Mouse (Mus musculus) bone marrow macrophage, adult 2 months (primary cell): ENCODE data around the gene Ap3b1. TPM values are rescaled to one million over a fixed set of nuclear protein-coding genes. Genes with fewer than 3 reads are reported as not detected.
"Not testable (repeated sequence)": the region's sequence is repeated elsewhere in the genome, so short reads cannot be mapped to it uniquely, and the experiment has no call there.

Source experiments
- H3K27ac ChIP-seq: 2 replicates; pipeline ENCODE4 v1.5.1; 2012; ENCODE audit warnings: low read depth, low read length; ENCODE audit not compliant: insufficient read depth
- H3K4me1 ChIP-seq: 2 replicates; pipeline ENCODE4 v1.6.1; 2012; ENCODE audit warnings: low read length; ENCODE audit not compliant: control insufficient read depth, insufficient read depth
- H3K4me3 ChIP-seq: 2 replicates; pipeline ENCODE4 v1.5.1; 2012; ENCODE audit warnings: mild to moderate bottlenecking, low read length, moderate library complexity; ENCODE audit not compliant: insufficient read depth
- CTCF ChIP-seq: IDR thresholded peaks from 2 replicates; pipeline ENCODE4 v1.5.1; 2012; ENCODE audit warnings: low read depth, mild to moderate bottlenecking, low read length, moderate library complexity
- POLR2A ChIP-seq: IDR thresholded peaks from 2 replicates; pipeline ENCODE4 v1.6.1; 2012; ENCODE audit warnings: mild to moderate bottlenecking, low read depth, low read length, borderline replicate concordance
- polyA plus RNA-seq: library from polyadenylated mRNA; stranded (reverse); fragments of >200 nt; gene quantifications from 2 replicates; pipeline ENCODE4 v1.2.4, GENCODE M21; 2012; ENCODE audit not compliant: missing spikeins, insufficient read depth, insufficient read length

Ap3b1 gene
- polyA plus RNA-seq, 1 experiment, result 77.7 TPM

GRCm38 (mm10) chr13:94354584-94354983 lies 4.2 kb upstream of the Ap3b1 start:
- Histone ChIP-seq H3K4me1 (peaks cover 5% of the 10 kb centered on the region), H3K27ac (no peak overlapping the region), H3K4me3 (no peak overlapping the region)
- TF ChIP-seq POLR2A, result no peak
- TF ChIP-seq CTCF, result no peak

DNA sequence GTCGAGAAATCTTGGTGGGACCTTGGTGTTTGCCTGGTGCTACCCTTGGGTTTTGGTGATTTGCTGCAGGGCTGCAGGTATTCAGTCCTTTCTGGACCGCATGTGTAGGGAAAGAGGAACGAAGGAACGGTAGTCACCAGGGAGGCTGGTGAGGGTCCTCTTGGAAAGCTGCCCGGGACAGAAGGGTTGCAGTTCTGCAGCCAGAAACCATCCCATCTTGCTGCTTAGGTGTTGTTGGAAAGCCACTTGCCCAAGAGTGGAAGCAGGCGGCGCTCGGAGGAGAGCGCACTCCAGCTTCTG lies 709 bp upstream of the Ap3b1 start:
- Histone ChIP-seq H3K4me3 (peak overlapping the region; percentile 89), H3K27ac (peak overlapping the region; percentile 78), H3K4me1 (peaks cover 12% of the 10 kb centered on the region)
- TF ChIP-seq POLR2A (no peak), CTCF (no peak)

DNA sequence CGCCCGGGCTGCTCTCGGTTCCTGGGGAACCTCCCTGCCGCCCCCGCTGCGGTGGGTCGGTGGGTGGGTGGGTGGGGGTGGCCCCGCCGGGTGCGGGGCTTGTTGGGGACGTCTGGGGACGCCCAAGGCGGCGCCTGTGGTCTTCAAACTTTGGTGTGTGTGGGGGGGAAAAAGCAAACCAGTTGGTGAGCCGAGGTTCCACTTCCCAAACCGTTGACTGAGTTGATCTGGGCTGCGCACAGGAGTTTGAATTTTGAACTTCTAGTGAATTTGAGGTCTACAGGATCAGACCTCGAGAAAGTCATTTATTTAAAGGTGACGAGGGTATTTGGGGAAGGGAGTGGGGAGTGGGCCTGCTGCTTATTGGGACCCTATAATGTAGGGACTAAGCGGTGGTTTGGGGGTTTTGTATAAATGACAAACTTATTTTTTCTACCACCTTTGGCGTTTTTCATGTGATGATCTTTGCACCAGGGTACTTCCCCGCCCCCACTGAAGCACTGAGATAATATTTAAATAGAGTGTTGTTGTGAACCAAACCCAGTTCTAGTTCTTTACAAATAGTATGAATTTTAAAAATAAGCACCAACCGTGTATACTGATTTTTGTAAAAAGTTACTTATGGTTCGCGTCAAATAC lies 641 bp downstream of the Ap3b1 start:
- peaks cover 15% of the 10 kb centered on the region for H3K4me1 ChIP-seq
- peak overlapping the region; percentile 78 for H3K27ac ChIP-seq
- no peak for TF ChIP-seq CTCF
- no peak for TF ChIP-seq POLR2A
- peak overlapping the region; percentile 89 for H3K4me3 ChIP-seq

GRCm38 (mm10) chr13:94361013-94361580 lies 2.3 kb downstream of the Ap3b1 start:
- peaks cover 18% of the 10 kb centered on the region for H3K4me1 ChIP-seq
- not testable (repeated sequence) for H3K27ac ChIP-seq, H3K4me3 ChIP-seq

DNA sequence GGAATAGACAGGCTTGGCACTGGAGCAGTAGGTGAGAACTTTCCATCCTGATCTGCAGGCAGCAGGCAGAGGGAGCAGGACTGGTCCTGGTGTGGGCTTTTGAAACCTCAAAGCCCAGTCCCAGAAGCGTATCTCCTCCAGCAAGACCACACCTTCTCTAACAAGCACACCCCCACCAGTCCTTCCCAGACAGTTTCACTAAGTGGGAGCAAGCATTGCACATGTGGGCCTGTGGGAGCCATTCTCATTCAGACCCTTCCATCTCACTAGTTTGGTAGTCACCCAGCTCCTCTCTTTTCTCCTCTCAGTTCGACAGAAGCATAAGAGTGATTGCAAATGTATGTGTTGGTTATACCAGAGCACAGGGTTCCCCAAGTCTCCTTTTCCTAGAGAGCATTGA lies 5.6 kb downstream of the Ap3b1 start:
- no peak for TF ChIP-seq CTCF
- TF ChIP-seq POLR2A, result no peak
- no peak overlapping the region for H3K27ac ChIP-seq
- H3K4me1 ChIP-seq, result peaks cover 18% of the 10 kb centered on the region
- H3K4me3 ChIP-seq, result no peak overlapping the region

GRCm38 (mm10) chr13:94365108-94365907 lies 6.5 kb downstream of the Ap3b1 start:
- Histone ChIP-seq H3K4me3 (no peak overlapping the region), H3K27ac (no peak overlapping the region), H3K4me1 (peaks cover 12% of the 10 kb centered on the region)
- TF ChIP-seq POLR2A, result no peak
- TF ChIP-seq CTCF, result no peak

DNA sequence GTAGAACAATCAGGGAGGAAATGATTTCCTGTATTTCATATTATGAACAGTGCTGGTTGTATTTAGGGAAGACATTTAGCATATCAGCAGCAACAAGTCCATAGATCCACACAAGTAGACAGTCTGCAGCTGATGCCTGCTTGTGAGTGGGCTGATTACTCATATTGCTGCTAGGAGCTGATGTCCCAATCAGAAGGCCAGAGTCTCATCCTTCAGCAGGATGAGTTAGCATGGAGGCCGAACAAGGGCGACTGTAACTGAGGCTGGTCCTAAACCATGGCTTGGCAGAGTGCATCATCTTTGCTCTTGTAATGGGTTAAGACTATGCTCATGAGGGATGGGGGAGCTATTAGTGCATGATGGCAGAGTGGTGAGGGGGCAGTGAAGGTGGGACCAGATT lies 9.1 kb downstream of the Ap3b1 start:
- Histone ChIP-seq H3K27ac (no peak overlapping the region), H3K4me1 (peaks cover 10% of the 10 kb centered on the region), H3K4me3 (no peak overlapping the region)
- TF ChIP-seq CTCF, result no peak
- no peak for TF ChIP-seq POLR2A

GRCm38 (mm10) chr13:94370521-94370920 lies 11.8 kb downstream of the Ap3b1 start:
- Histone ChIP-seq H3K4me3 (no peak overlapping the region), H3K27ac (no peak overlapping the region), H3K4me1 (no peaks in the 10 kb centered on the region)
- TF ChIP-seq POLR2A (no peak), CTCF (no peak)

- Histone ChIP-seq H3K27ac (no peak overlapping the region), H3K4me1 (no peaks in the 10 kb centered on the region), H3K4me3 (no peak overlapping the region)
- TF ChIP-seq CTCF (no peak), POLR2A (no peak)
Observed at GRCm38 (mm10) chr13:94372066-94372465, 13.3 kb downstream of the Ap3b1 start.

- no peak overlapping the region for H3K4me3 ChIP-seq
- TF ChIP-seq CTCF, result no peak
- TF ChIP-seq POLR2A, result no peak
- H3K4me1 ChIP-seq, result peaks cover 7% of the 10 kb centered on the region
- H3K27ac ChIP-seq, result no peak overlapping the region
Observed at GRCm38 (mm10) chr13:94374131-94374530, 15.4 kb downstream of the Ap3b1 start.
